ENCODE assay signal across 9 mouse cellular contexts in the genomic region with DNA sequence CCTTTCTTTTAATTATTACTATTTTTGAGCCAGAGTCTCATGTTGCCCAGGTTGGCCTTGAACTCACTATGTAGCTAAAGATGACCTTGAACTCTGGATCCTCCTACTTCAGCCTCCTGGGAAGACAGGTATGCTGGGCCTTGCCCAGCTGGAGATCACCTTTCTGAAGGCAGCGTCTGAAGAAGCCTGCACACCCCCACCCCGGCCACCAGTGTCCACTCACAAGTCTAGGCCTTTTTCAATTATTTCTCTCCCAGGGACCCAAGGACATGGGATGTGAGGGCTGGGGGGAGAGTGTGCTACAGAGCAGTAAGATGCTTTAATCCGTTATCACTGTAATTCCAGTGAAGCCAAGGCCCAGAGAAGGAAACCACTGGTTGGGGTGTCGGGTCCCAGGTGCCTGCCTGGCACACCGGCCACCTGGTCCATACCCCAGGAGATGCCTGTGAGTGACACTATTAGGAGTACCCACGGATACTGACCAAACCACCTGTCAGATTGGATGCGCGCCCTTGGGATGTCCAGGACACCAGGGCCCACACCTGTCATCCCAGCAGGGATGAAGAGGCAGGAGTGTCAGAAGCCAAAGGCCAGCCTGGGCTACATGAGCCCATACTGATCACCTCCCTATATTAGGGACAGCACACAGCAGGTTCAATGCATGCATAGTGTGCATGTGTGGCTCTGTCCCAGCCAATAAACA. TPM values are rescaled to one million over a fixed set of nuclear protein-coding genes. Genes with fewer than 3 reads are reported as not detected.
DNase-seq lines count a peak whose midpoint lies in the region; ATAC-seq lines count a peak whose summit lies in the region.
"Had no signal": no experiment of that assay in that cellular context is flagged by ENCODE, and none has a peak within 500 bp of the region (broad histone marks: within the 10 kb centered on the region; RNA-seq: fewer than 3 reads in every experiment).

No protein-coding gene starts in this region.

- no peaks in the 10 kb centered on the region for H3K9me3 ChIP-seq in heart, embryonic 11.5 days (replicated peaks; ENCODE audit: control insufficient read depth, low read length)
- H3K9me3 ChIP-seq in limb, embryonic 11.5 days (ENCODE audit: control insufficient read depth, low read length): no peaks in the 10 kb centered on the region

- no peak overlapping the region for H3K4me3 ChIP-seq in heart, embryonic 11.5 days (ENCODE audit: low read depth, low read length)
- no peak overlapping the region for H3K4me3 ChIP-seq in limb, embryonic 11.5 days (ENCODE audit: low read depth, low read length)

- ATAC-seq in heart, embryonic 11.5 days (replicated peaks; ENCODE audit: insufficient number of reproducible peaks, low FRiP score, low TSS enrichment): no peak
- ATAC-seq in limb, embryonic 11.5 days (ENCODE audit: insufficient number of reproducible peaks, low FRiP score, low TSS enrichment, low read depth): no peak

- no peak overlapping the region for H3K4me2 ChIP-seq in heart, embryonic 11.5 days
- H3K4me2 ChIP-seq in limb, embryonic 11.5 days (ENCODE audit: low read depth, severe bottlenecking): no peak overlapping the region

- no peaks in the 10 kb centered on the region for H3K36me3 ChIP-seq in heart, embryonic 11.5 days (ENCODE audit: control insufficient read depth, insufficient read depth, low read length)
- H3K36me3 ChIP-seq in limb, embryonic 11.5 days (ENCODE audit: control insufficient read depth, insufficient read depth, low read length): no peaks in the 10 kb centered on the region

- H3K9ac ChIP-seq in heart, embryonic 11.5 days (ENCODE audit: low read depth, low read length): no peak overlapping the region
- no peak overlapping the region for H3K9ac ChIP-seq in limb, embryonic 11.5 days (ENCODE audit: low read length)

- H3K27me3 ChIP-seq in heart, embryonic 11.5 days (ENCODE audit: control insufficient read depth, insufficient read depth, low read length): peaks cover 22% of the 10 kb centered on the region
- H3K27me3 ChIP-seq in limb, embryonic 11.5 days (ENCODE audit: control insufficient read depth, insufficient read depth, low read length): peaks cover 49% of the 10 kb centered on the region

- DNase-seq in heart, adult 11 months: peak; percentile 96
- peak; percentile 2 to 3 for DNase-seq in spleen, adult 18-20 months
- DNase-seq in spleen, postnatal 14 days (ENCODE audit: low spot score in 2 of 2): no peak
- DNase-seq in cerebellum, postnatal 4 days (ENCODE audit: low spot score in 2 of 2): peak; percentile 6 to 17
- peak; percentile 19 for DNase-seq in limb, embryonic 11.5 days (ENCODE audit: low spot score)
- no peak for DNase-seq in natural killer cell, adult 2 months (ENCODE audit: low spot score in 2 of 2)
- no peak for DNase-seq in embryo, embryonic 10 days (ENCODE audit: low spot score)
- DNase-seq: lung, embryonic 14.5 days had no signal

- H3K4me1 ChIP-seq in heart, embryonic 11.5 days (ENCODE audit: control insufficient read depth, insufficient read depth, low read length): peaks cover 36% of the 10 kb centered on the region
- peaks cover 17% of the 10 kb centered on the region for H3K4me1 ChIP-seq in limb, embryonic 11.5 days (ENCODE audit: control insufficient read depth, insufficient read depth, low read length)

- WGBS in heart, embryonic 11.5 days (ENCODE audit: insufficient replicate concordance): 77% methylated on average over 8 of the region's 8 CpGs
- WGBS in limb, embryonic 11.5 days: 66% methylated on average over 8 of the region's 8 CpGs

- no peak overlapping the region for H3K27ac ChIP-seq in heart, embryonic 11.5 days (ENCODE audit: low read depth, low read length)
- no peak overlapping the region for H3K27ac ChIP-seq in limb, embryonic 11.5 days (replicated peaks; ENCODE audit: low read depth, low read length)

RNA-seq across cellular contexts. Expression of a gene that starts 27.5 kb away (rescaled TPM):
- 28.1 and 29.8 TPM in 2 replicates for polyA plus RNA-seq in heart, embryonic 11.5 days (2014; fragmentation: Nextera tagmentation; extraction: Ambion mirVana)
- polyA plus RNA-seq in limb, embryonic 11.5 days (2014; fragmentation: Nextera tagmentation; extraction: Ambion mirVana): 16.7 and 18.7 TPM in 2 replicates

RNA-seq across cellular contexts. Expression of a gene that starts 35.1 kb away (rescaled TPM):
- polyA plus RNA-seq in heart, embryonic 11.5 days (2014; fragmentation: Nextera tagmentation; extraction: Ambion mirVana): 4.2 and 5.8 TPM in 2 replicates
- polyA plus RNA-seq in limb, embryonic 11.5 days (2014; fragmentation: Nextera tagmentation; extraction: Ambion mirVana): 3.4 and 3.5 TPM in 2 replicates

RNA-seq across cellular contexts. Expression of a gene that starts 39.1 kb away (rescaled TPM):
- polyA plus RNA-seq in heart, embryonic 11.5 days (2014; fragmentation: Nextera tagmentation; extraction: Ambion mirVana): 0.55 and 1.2 TPM in 2 replicates
- 0.40 and 1.0 TPM in 2 replicates for polyA plus RNA-seq in limb, embryonic 11.5 days (2014; fragmentation: Nextera tagmentation; extraction: Ambion mirVana)

RNA-seq across cellular contexts. Expression of a gene that starts 43.7 kb away (rescaled TPM):
- polyA plus RNA-seq in heart, embryonic 11.5 days (2014; fragmentation: Nextera tagmentation; extraction: Ambion mirVana): 1.4 and 2.9 TPM in 2 replicates
- 2.1 and 2.8 TPM in 2 replicates for polyA plus RNA-seq in limb, embryonic 11.5 days (2014; fragmentation: Nextera tagmentation; extraction: Ambion mirVana)

RNA-seq across cellular contexts. Expression of a gene that starts 43.7 kb away (rescaled TPM):
- 47.5 and 61.4 TPM in 2 replicates for polyA plus RNA-seq in heart, embryonic 11.5 days (2014; fragmentation: Nextera tagmentation; extraction: Ambion mirVana)
- polyA plus RNA-seq in limb, embryonic 11.5 days (2014; fragmentation: Nextera tagmentation; extraction: Ambion mirVana): 53.7 and 55.7 TPM in 2 replicates

Comparison
In these comparisons a context has a peak if more than half of its experiments do, and no peak if none do; other contexts are left out.
1. DNase-seq: peak in heart, adult 11 months (single experiment), spleen, adult 18-20 months (2 of 2), cerebellum, postnatal 4 days (2 of 2) and limb, embryonic 11.5 days (single experiment); none in spleen, postnatal 14 days (0 of 2), natural killer cell, adult 2 months (0 of 2) and embryo, embryonic 10 days (single experiment).